Mouse (Mus musculus): ENCODE data around the gene Gpr89.

Gpr89 gene

DNA sequence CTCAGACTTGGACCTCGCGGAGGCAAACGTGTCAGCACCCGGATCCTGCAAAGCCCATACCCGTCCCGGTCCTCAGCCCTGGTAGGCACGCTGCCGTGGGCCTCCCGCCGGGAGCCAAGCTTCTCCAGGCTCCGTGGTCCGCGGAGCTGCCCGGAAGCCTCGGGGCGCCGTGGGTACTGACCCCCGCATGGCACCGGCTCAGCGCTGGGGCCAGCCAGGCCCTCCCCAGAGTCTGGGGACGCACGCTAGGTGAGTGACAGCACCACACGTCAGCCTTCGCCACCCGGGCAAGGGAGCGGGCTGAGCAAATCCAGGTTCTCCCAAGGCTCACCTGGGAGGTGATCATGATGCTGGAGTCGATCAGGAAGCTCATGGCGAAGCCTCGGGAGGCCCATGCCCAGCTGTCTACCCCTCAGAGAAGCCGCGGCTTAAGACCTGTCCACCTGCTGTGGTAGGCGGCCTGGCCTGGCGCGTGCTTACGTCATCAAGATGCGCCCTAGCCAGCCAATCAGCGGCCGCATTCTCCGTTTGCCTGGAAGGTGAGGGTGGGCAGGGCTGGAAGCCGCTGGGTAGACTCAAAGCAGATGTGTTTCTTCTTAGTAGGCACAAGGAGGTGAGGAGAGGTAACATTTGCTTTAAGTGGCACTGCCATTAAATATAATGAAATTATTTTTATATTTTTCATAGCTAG lies at the start of gene Gpr89:
Gene Gpr89, minus strand, starts transcription at position 496 of the 691 bp plus-strand sequence.
- peak; percentile 77 for DNase-seq (ENCODE audit: extremely low spot score, low read depth, low spot score)

- no peak for DNase-seq (ENCODE audit: extremely low spot score, low read depth, low spot score)
These were observed 48.5 kb upstream of the Gpr89 start for GRCm38 (mm10) chr3:96953489-96954233.

GRCm38 (mm10) chr3:96942706-96943105 lies 37.6 kb upstream of the Gpr89 start:
- no peak for DNase-seq (ENCODE audit: extremely low spot score, low read depth, low spot score)

DNA sequence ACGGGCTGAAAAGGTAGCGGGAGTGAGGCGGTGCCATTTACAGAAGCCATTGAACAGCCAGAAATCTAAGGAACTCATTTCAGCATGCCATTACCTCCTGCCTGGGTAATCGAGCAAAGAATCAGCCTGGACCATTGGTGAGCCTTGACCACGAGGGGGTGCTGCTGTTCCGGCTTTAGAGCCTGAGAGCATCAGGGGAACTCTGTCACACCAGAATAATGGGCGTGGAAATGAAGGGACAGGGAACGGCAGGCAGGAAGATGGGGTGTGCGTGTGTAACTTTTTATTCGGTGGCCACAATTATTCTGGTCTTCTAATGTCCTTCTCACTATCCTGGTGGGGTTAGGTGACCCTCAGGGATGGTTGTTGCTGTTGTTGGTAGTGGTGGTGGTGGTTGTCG lies 33.6 kb upstream of the Gpr89 start:
- peak; percentile 67 for DNase-seq (ENCODE audit: extremely low spot score, low read depth, low spot score)

GRCm38 (mm10) chr3:96937606-96938005 lies 32.5 kb upstream of the Gpr89 start:
- DNase-seq (ENCODE audit: extremely low spot score, low read depth, low spot score) = no peak

- peak; percentile 67 for DNase-seq (ENCODE audit: extremely low spot score, low read depth, low spot score)
These were observed 31.1 kb upstream of the Gpr89 start for GRCm38 (mm10) chr3:96936241-96936640.

DNA sequence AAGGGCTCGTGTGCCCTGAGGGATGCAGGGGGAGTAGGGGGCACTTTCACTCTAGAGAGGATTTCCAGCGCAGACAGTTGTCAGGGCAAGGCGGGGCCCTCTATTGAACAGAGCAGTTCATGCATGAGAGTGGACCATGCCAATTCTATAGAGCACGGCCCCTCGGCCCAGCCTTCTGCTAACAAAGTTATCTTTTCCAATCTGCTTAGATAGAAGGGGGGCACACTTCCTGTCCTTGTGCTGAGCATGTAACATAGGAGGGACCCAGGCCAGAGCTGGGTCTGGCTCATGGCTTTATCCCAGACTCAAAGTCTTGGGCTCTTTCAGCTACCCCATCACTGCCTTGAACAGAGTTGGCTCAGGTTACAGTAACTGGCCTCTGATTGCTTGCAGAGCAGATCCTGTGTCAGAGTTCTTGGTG lies 26.1 kb upstream of the Gpr89 start:
- DNase-seq (ENCODE audit: extremely low spot score, low read depth, low spot score) = no peak

DNA sequence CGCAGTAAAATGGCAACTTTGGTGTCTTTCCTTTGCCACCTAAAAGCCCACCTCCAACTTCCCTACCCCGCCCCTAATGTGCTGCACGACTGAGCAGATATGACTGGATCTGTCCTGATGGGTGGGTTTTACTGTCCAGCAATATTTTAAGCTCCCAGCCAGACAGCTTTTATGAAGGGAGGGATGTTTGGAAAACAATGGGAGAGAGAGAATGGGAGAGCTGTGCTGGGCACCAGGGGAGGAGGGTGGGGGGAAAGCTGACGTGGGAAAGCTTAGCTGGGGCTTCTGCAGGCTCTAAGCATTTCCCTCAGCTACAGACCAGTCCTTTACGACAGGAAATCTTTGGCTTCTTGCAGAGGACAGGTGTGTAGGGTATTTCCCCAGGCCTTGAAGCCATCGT lies 20.8 kb upstream of the Gpr89 start, which contains the start of gene Gja8:
Gene Gja8, minus strand, starts transcription at position 101 of the 400 bp plus-strand sequence.
- no peak for DNase-seq (ENCODE audit: extremely low spot score, low read depth, low spot score)

DNA sequence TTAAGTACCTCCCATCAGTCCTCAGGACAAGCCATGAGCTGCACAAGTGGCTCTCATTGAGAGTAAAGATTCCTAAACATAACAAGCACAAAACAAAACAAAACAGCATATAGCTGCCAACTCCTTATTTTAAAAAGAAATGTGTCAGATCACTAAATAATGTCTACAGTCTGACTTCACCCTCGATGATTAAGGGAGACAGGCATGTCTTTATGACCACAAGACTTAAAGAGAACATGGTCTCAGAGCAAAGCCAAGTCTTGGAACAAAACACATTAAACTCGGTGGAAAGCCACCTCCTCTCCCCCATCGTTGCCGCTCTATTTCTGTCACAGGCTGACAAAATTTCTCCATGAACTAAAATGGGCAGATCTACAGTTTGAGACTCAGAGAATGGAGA lies 19.5 kb upstream of the Gpr89 start:
- DNase-seq (ENCODE audit: extremely low spot score, low read depth, low spot score) = no peak

DNA sequence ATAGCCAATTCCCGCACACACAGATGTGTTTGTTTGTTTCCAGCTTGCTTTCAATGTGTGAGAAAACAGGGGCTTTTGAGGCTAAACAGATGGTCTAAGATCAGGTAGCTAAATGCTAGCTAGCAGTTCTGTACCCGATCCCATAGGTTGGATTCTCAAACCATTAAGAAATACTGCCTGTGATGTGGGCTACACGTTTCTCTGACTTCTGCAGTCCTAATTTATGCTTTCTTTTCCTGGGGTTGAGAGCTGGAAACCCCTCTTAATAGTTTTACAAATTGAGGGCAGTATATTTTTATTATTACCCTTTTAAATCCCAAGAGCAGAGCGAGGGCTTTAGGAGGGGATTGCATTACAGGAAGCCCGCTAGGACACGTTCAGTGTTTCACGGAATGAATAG lies 15.8 kb upstream of the Gpr89 start:
- DNase-seq (ENCODE audit: extremely low spot score, low read depth, low spot score) = peak; percentile 67

GRCm38 (mm10) chr3:96905592-96905991 lies 446 bp upstream of the Gpr89 start:
- no peak for DNase-seq (ENCODE audit: extremely low spot score, low read depth, low spot score)

DNA sequence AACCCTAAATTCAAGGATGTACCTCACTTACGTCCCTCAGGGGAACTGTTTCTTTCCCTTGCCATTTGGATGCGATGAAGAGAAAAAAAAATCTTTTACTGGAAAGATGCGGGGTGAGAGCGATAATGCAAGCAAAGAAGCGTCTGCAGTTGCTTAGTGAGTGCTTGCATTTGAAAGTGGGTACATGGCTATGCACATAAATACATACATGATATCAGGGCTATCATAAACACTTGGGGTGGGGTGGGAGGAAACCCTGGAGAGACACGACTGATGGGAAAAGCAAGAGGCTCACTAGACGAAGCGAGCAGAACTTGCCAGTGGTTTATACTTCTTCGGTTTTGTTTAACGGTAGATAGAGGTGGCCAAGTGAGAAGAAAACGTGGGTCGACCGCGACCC lies 753 bp downstream of the Gpr89 start, which contains the start of gene Gja5:
Gene Gja5, plus strand, starts transcription at position 301 of the 400 bp plus-strand sequence.
- no peak for DNase-seq (ENCODE audit: extremely low spot score, low read depth, low spot score)

DNA sequence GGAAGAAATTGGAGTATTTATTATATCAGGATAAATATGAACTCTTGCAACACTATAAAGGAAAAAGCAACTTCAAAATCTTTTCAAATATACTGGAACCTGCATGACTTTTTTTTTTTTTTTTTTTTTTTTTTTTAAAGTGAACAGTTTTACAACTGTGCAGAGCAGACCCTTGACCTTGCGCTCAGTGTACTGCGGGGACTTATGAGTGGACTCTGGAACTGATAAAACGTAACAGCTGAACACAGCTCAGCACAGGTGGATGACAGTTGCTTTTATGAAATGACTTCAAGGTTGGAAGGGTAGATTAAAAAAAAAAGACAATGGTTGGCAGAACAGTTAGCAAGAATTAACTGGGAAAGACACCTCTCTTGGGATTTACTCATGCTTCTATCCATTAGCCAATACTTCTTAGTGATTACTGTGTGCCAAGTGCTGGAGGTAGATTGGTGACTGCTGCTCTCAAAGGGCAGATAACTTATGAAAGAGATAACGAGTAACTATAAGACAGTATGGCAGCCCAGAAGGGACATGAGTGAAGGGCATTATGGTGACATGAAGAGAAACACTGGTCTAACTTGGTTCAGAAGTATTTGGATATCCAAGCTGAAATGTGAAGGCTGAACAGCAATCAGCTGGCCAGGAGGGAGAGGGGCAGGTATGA lies 2.7 kb downstream of the Gpr89 start:
- DNase-seq (ENCODE audit: extremely low spot score, low read depth, low spot score) = no peak

- DNase-seq (ENCODE audit: extremely low spot score, low read depth, low spot score) = no peak
These were observed 21.5 kb downstream of the Gpr89 start for GRCm38 (mm10) chr3:96883690-96884089.

DNA sequence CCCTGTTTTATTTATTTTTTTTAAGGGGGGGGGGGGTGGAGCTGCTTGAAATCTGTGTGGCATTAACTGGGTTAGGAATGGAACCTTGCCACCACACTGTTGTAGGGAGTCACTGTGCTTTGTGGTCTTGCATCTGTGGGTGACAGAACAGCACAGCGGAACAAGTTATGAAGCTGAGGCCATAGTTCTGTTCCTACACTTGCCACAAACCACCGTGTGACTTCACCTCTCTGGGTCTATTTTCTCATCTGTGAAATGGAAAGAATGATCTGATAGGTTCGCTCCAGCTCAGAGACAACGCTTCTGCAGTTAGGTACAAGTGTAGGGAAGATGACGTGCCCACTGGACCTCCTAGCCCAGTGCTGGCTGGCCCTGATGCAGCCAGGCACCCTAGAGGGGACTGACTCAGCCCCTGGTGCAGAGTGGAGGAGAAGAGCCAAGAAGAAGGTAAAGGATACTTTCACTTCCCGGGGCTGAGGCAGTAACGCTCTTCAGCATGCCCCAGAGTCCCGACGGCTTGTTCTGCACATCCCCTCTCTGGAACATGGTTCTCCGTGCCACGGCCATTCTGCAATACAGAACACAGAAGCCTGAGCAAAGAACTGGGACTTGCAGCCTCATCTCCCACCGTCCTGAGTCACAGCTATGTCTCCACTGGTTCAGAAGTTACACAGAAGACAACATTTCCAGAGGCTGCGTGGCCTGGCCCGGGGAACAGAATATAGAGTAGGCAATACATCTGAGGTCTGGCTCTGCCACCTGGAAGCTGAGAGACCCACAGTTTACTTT lies 22.9 kb downstream of the Gpr89 start:
- no peak for DNase-seq (ENCODE audit: extremely low spot score, low read depth, low spot score)

GRCm38 (mm10) chr3:96881557-96881956 lies 23.6 kb downstream of the Gpr89 start:
- no peak for DNase-seq (ENCODE audit: extremely low spot score, low read depth, low spot score)

- DNase-seq (ENCODE audit: extremely low spot score, low read depth, low spot score) = no peak
These were observed 24.8 kb downstream of the Gpr89 start for GRCm38 (mm10) chr3:96880385-96880784.

DNA sequence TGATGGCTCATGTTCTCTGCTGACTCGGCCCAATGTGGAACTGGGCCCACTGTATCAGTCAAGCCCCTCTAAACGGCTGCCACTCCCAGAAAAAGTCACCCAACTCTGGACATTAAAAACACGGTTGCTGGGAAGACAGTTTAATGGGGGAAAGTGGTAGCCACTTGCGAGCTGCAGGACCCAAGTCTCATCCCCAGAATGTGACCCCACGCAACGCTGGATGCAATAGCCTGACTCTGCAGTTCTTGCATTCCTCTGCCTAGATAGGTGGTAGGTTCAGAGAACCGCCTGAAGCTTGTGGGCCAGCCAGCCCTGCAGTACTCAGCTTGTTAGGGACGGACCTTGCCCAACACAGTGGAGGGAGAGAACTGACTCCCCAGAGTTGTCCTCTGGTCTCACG lies 25.6 kb downstream of the Gpr89 start:
- no peak for DNase-seq (ENCODE audit: extremely low spot score, low read depth, low spot score)

GRCm38 (mm10) chr3:96874808-96875571 lies 30.2 kb downstream of the Gpr89 start:
- DNase-seq (ENCODE audit: extremely low spot score, low read depth, low spot score) = no peak

- DNase-seq (ENCODE audit: extremely low spot score, low read depth, low spot score) = no peak
These were observed 32.6 kb downstream of the Gpr89 start for GRCm38 (mm10) chr3:96872501-96872900.
